Mouse (Mus musculus) forebrain, embryonic 11.5 days (tissue): ENCODE data around the gene Bhlhe41. TPM values are rescaled to one million over a fixed set of nuclear protein-coding genes. Genes with fewer than 3 reads are reported as not detected.
A peak's percentile ranks its signal among the peaks of the same experiment; 100 is the strongest.

ENCODE experiments used
- ATAC-seq: fragments of 200-750 bp; cut with Nextera tagmentation; replicated peaks from 2 replicates; pipeline ENCODE4 v1.8.0; 2017; ENCODE audit warnings: moderate TSS enrichment; ENCODE audit not compliant: low FRiP score
- DNase-seq: peaks from one replicate; pipeline ENCODE4 v3.0.0-alpha.2; 2017; ENCODE audit warnings: low spot score
- H3K27ac ChIP-seq: fragments of 300-500 bp; sonication (generic); 2 replicates; pipeline ENCODE4 v1.5.1; 2014; ENCODE audit warnings: low read depth, low read length
- H3K27me3 ChIP-seq: fragments of 300-500 bp; sonication (generic); 2 replicates; pipeline ENCODE4 v1.6.1; 2014; ENCODE audit warnings: mild to moderate bottlenecking, low read length, mixed read lengths; ENCODE audit not compliant: control insufficient read depth, insufficient read depth
- H3K36me3 ChIP-seq: fragments of 300-500 bp; sonication (generic); 2 replicates; pipeline ENCODE4 v1.6.1; 2014; ENCODE audit warnings: mild to moderate bottlenecking, low read length, moderate library complexity, mixed read lengths; ENCODE audit not compliant: control insufficient read depth, insufficient read depth
- H3K4me1 ChIP-seq: fragments of 300-500 bp; sonication (generic); replicated peaks from 2 replicates; pipeline ENCODE4 v1.6.1; 2014; ENCODE audit warnings: low read length, mixed read lengths; ENCODE audit not compliant: control insufficient read depth, insufficient read depth
- H3K4me2 ChIP-seq: fragments of 300-500 bp; sonication (generic); 2 replicates; pipeline ENCODE4 v1.6.1; 2014; ENCODE audit warnings: low read depth, mild to moderate bottlenecking, low read length, moderate library complexity, mixed read lengths; ENCODE audit not compliant: severe bottlenecking
- H3K4me3 ChIP-seq: fragments of 300-500 bp; sonication (generic); 2 replicates; pipeline ENCODE4 v1.5.1; 2014; ENCODE audit warnings: low read depth, low read length
- H3K9ac ChIP-seq: fragments of 300-500 bp; sonication (generic); 2 replicates; pipeline ENCODE4 v1.6.1; 2014; ENCODE audit warnings: low read length
- H3K9me3 ChIP-seq: fragments of 300-500 bp; sonication (generic); 2 replicates; pipeline ENCODE4 v1.6.1; 2016; ENCODE audit warnings: low read length, mixed read lengths; ENCODE audit not compliant: control insufficient read depth
- WGBS: fragments of 180-500 bp; shearing (Covaris S2); extraction: QIAGEN DNeasy Blood & Tissue Kit; methylation state at CpG from one replicate; pipeline ENCODE4 v1.1.7; 2014; 5-methylcytosine and 5-hydroxymethylcytosine counted together
- polyA plus RNA-seq: library from polyadenylated mRNA; unstranded; fragments of >200 nt; fragmentation: Nextera tagmentation; extraction: Ambion mirVana; gene quantifications from 2 replicates; pipeline ENCODE4 v1.2.1, GENCODE M21; 2014

Bhlhe41 gene
- 2.1 and 2.4 TPM in 2 replicates for polyA plus RNA-seq

DNA sequence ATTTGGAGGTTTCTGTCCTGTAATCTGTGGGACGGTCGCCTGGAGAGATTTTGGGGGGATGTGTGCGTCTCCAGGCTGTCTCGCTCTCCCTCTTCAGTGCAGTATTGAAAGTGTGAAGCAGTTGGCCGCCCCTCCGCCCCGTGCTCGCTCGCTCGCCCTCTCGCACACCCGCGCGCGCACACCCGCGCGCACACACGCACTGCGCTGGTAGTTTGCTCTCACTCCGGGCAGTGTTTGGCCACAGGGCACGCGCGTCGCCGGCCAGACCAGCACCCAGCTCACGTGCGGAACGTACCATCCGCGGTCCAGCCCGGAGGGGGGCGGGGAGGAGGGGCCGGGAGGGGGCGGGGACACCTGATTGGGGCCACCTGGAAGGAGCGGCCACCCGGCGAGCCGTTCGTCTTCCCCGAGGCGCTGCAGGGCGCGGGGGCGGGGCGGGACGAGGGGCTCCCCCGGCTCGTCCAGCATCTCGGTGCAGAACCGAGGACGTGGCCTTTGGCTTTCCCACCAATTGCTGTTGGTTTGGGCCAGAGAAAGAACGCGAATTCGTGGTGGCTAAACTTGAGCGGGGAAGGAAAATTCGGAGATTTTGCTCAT lies at the start of gene Bhlhe41:
Gene Bhlhe41, minus strand, starts transcription at position 270 of the 597 bp plus-strand sequence.
- Histone ChIP-seq H3K4me1 (peaks cover 11% of the 10 kb centered on the region; the same call in 1 of the 2 replicates), H3K36me3 (no peaks in the 10 kb centered on the region), H3K27ac (no peak within 1 kb of the TSS), H3K9ac (peak within 1 kb of the TSS; percentile 50), H3K27me3 (peaks cover 35% of the 10 kb centered on the region), H3K9me3 (no peaks in the 10 kb centered on the region), H3K4me3 (peak within 1 kb of the TSS; percentile 47), H3K4me2 (peak within 1 kb of the TSS; percentile 99)
- ATAC-seq = peak; percentile 51
- WGBS = under 1% methylated on average over 50 of the region's 57 CpGs
- DNase-seq = peak; percentile 89

DNA sequence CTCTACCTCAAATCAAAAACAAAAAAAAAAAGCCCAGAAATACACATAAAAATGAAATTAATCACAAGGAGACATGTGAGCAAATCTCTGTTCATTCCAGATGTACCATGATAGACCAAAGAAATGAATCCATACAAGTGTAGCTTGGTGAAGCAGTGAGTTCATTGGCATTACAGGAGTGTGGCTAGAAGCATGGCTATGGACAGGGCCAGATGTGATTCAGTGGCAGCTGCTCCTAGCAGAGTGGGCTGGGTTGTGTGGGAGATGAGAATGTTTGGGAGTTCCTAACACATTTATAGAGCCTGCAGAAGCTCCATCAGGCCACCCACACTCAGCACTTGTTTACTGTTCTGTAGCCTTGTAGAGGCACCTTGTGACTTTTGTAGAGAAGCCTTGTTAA lies 46.9 kb upstream of the Bhlhe41 start:
- Histone ChIP-seq H3K9me3 (no peaks in the 10 kb centered on the region), H3K4me2 (no peak overlapping the region), H3K4me3 (no peak overlapping the region), H3K27ac (no peak overlapping the region), H3K27me3 (no peaks in the 10 kb centered on the region), H3K36me3 (no peaks in the 10 kb centered on the region), H3K4me1 (no peaks in the 10 kb centered on the region), H3K9ac (no peak overlapping the region)
- DNase-seq = no peak
- ATAC-seq = no peak

DNA sequence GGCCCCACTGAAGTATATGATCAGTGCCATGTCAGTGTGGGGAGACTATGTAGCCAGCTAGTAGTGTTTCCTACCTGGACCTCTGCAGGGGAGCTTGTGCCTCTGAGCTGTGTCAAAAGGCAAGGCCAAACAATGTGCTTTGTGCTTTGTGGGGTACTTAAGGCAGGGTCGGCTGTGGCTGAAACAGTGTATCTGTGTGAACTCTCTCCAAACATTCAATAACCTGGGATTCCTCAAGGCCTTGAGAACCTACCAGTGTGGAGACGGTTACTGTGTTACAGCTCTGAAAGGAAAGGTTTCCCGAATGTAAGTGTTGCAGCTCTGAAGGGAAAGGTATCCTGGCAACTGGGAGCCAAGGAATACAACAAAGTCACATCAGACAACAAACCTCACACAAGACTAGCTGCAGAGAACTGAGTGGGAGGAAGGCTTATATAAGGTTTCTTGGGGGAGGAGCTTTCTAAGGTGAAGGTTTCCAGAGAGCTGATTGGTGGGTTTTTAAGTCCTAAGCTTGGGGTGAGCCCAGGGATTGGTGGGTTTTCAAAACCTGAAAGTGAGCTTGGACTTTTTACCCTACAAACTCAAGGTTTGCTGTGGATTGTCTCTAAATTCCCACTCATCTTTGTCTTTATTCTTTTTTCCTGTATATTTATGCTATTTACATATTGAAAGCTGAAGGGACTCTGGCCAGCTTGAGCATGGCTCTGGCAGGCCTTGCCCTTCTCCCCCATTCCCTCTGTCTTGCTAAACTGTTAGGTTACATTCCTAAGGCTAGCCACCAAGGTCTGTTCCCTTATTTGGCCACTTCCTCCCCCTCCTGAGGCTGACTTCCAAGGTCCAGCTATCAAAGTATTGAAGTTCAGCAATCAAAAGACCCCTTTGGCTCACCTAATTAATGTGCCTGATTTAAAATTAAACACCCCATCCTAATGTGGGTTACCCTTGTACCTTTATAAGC lies 45.4 kb upstream of the Bhlhe41 start:
- Histone ChIP-seq H3K4me3 (no peak overlapping the region), H3K27ac (no peak overlapping the region), H3K9me3 (no peaks in the 10 kb centered on the region), H3K36me3 (no peaks in the 10 kb centered on the region), H3K4me1 (no peaks in the 10 kb centered on the region), H3K27me3 (no peaks in the 10 kb centered on the region), H3K4me2 (no peak overlapping the region), H3K9ac (no peak overlapping the region)
- 63% methylated on average over 3 of the region's 3 CpGs for WGBS
- ATAC-seq (no peak), DNase-seq (no peak)

DNA sequence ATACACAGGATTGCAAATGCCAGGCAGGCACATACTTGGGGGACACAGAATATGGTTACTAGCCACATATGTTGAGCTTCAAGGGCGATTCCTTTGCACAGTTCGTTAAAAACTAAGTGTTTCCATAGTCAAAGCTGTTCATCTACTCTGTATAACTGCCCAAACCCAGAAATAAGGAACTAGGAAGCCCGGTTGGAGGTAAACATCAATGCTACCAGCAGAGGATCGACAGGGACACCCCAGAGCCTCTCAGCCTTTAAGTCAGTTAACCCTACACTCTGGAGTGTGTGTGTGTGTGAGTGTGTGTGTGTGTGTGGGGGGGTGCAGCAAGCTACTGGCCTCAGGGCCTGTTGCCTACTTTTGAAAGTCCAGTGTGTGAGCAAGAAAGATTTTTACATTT lies 44.6 kb upstream of the Bhlhe41 start:
- no peak overlapping the region for H3K4me2 ChIP-seq
- no peaks in the 10 kb centered on the region for H3K36me3 ChIP-seq
- DNase-seq (no peak), ATAC-seq (no peak)
- no peaks in the 10 kb centered on the region for H3K9me3 ChIP-seq
- H3K4me1 ChIP-seq = no peaks in the 10 kb centered on the region
- no peak overlapping the region for H3K9ac ChIP-seq
- no peaks in the 10 kb centered on the region for H3K27me3 ChIP-seq
- 82% methylated on average over 4 of the region's 4 CpGs for WGBS
- H3K4me3 ChIP-seq = no peak overlapping the region
- no peak overlapping the region for H3K27ac ChIP-seq

DNA sequence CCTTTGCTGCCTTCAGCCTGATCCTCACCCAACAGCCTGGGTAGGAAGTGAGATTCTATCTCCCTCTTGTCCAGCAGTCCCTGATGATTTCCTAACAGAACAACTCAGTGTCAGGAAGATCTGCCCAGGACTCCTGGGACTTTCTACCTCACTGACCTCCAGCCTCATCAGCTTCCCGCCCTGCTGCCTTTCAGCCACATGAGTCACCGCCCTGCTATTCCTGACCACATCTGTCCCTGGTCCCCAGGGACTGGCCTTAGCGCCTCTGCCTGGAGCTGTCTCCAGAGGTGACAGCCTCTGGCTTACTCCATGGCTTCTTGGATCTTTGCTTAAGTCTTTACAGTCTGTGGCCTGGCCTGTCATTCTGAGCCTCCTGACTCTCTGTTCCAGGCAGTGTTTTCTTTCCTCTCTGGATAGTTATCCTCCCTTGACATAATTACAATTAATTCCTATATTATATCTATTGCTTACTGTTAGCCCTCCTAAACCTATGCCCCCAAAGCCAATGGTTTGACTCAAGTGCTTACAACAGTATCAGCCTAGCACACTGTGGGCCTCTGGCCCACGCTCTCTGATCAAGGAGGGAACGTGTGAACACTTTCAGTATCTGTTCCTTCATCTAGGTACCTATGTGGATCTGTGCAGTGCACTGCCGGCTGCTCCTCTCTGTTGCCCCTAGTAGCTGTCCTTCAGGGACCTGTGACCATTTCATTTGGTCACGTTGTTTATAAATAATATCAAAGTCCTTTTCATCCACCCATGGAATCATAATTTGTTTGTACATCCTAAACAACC lies 40.9 kb upstream of the Bhlhe41 start:
- H3K9me3 ChIP-seq = no peaks in the 10 kb centered on the region
- H3K4me3 ChIP-seq = no peak overlapping the region
- no peaks in the 10 kb centered on the region for H3K4me1 ChIP-seq
- H3K27ac ChIP-seq = no peak overlapping the region
- no peaks in the 10 kb centered on the region for H3K36me3 ChIP-seq
- no peak for ATAC-seq
- 71% methylated on average over 7 of the region's 7 CpGs for WGBS
- peak; percentile 42 for DNase-seq
- no peak overlapping the region for H3K4me2 ChIP-seq
- H3K9ac ChIP-seq = no peak overlapping the region
- H3K27me3 ChIP-seq = no peaks in the 10 kb centered on the region

DNA sequence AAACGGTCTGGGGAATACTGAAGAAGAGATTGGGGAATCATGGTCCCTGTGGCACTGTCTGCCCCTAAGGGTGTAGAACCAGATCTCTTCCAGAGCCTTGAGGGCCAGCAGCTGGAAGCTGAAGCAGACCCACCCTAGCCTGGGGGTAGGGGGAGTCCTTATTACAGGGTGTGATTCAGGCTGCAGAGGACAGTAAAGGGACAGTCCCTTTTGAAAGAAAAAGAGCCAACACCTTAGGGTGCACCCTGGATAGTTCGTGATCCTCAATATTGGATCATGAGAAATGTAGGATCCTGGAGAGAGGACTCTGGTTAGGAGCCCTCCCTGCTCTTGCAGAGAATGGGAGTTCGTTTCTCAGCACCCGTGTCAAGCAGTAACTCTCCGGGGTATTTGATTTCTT lies 39.3 kb upstream of the Bhlhe41 start:
- no peaks in the 10 kb centered on the region for H3K36me3 ChIP-seq
- no peak overlapping the region for H3K9ac ChIP-seq
- H3K4me3 ChIP-seq = no peak overlapping the region
- no peak overlapping the region for H3K27ac ChIP-seq
- DNase-seq = peak; percentile 29
- 80% methylated on average over 5 of the region's 5 CpGs for WGBS
- ATAC-seq = no peak
- no peaks in the 10 kb centered on the region for H3K9me3 ChIP-seq
- H3K27me3 ChIP-seq = no peaks in the 10 kb centered on the region
- H3K4me1 ChIP-seq = no peaks in the 10 kb centered on the region
- H3K4me2 ChIP-seq = no peak overlapping the region

DNA sequence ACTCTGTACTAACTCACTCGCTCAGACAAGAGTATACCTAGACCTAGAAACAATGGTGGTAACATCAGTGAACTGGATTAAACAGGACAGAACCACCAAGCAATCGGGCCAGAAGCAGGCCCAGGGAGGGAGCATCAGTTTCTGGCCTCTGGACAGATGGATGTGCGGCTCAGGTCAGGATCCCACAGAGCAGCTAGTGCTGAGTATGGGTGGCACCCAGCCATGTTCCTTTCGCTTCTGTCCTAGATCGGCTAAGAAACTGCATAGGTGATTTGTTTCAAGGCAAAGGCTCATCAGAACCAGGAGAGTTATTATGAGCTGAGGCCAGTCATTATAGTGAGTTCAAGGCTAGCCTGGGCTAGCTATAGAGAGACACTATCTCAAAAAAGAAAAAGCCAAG lies 38.8 kb upstream of the Bhlhe41 start:
- no peak overlapping the region for H3K27ac ChIP-seq
- H3K4me2 ChIP-seq = no peak overlapping the region
- 90% methylated on average over 5 of the region's 5 CpGs for WGBS
- H3K9me3 ChIP-seq = no peaks in the 10 kb centered on the region
- H3K27me3 ChIP-seq = no peaks in the 10 kb centered on the region
- peak; percentile 38 for DNase-seq
- no peak overlapping the region for H3K9ac ChIP-seq
- H3K4me3 ChIP-seq = no peak overlapping the region
- H3K36me3 ChIP-seq = no peaks in the 10 kb centered on the region
- H3K4me1 ChIP-seq = no peaks in the 10 kb centered on the region
- ATAC-seq = no peak

DNA sequence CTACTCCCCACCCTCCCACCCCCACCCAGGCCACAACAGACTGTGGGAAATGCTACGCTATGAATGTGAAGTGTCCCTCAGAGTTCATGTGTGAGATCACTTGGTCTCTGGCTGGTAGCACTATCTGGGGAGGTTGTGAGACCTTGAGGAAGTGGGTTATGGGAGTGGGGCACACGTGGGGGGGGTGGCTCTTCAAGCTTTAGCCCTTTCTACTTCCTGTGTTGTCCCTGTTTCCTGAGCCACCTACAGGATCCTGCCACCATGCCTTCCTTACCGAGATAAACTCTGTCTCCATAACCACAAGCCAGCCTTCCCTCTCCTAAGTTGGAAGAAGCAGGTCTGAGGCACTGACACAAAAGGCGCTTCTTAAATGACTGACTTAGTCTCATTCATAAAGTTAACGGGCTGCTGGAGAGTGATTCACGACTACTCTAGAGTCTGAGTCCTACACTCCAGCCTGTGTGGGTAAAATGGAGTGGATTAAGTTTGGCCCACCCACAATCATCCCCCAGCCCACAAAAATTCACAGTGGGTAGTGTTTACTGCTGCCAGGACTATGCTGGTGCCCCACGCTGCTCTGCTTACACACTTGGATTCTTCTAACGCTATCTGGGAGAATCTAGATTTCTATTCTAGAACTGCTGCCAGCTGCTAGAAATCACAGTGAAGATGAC lies 29.4 kb upstream of the Bhlhe41 start:
- Histone ChIP-seq H3K4me2 (no peak overlapping the region), H3K4me3 (no peak overlapping the region), H3K27ac (no peak overlapping the region), H3K27me3 (no peaks in the 10 kb centered on the region), H3K9ac (no peak overlapping the region), H3K9me3 (no peaks in the 10 kb centered on the region), H3K36me3 (no peaks in the 10 kb centered on the region), H3K4me1 (no peaks in the 10 kb centered on the region)
- no peak for DNase-seq
- ATAC-seq = no peak
- WGBS = 64% methylated on average over 8 of the region's 8 CpGs
